Mouse (Mus musculus): Measurements from ENCODE around the gene Josd2. TPM values are rescaled to one million over a fixed set of nuclear protein-coding genes. Genes with fewer than 3 reads are reported as not detected.

The Josd2 gene
- total and polyA plus RNA-seq, 2 experiments: 25.5 to 206 TPM

GRCm38 (mm10) chr7:44501563-44502115 lies 33.9 kb downstream of the Josd2 start:
- H3K4me3 ChIP-seq (ENCODE audit: insufficient read depth, low read depth, low read length): no peak overlapping the region
- no peaks in the 10 kb centered on the region for H3K27me3 ChIP-seq (ENCODE audit: control insufficient read depth, insufficient read depth, low read length)
- H3K36me3 ChIP-seq (ENCODE audit: control insufficient read depth, insufficient read depth, low read length): no peaks in the 10 kb centered on the region
- no peak for TF ChIP-seq POLR2A (IDR thresholded peaks at IDR 0.05; ENCODE audit: extremely low read depth, insufficient read depth, low read length)
- peak; percentile 80 for TF ChIP-seq CTCF (IDR thresholded peaks at IDR 0.05; ENCODE audit: low read depth, low read length)
- H3K79me2 ChIP-seq (ENCODE audit: control insufficient read depth, insufficient read depth, low read length): no peaks in the 10 kb centered on the region
- 36% methylated on average over 5 of the region's 5 CpGs for WGBS
- H3K4me1 ChIP-seq (ENCODE audit: control insufficient read depth, insufficient read depth, low read length): peaks cover 16% of the 10 kb centered on the region
- DNase-seq (ENCODE audit: extremely low read depth, low read depth, low spot score): peak; percentile 34
- H3K27ac ChIP-seq (replicated peaks; ENCODE audit: insufficient read depth, low read depth, low read length): no peak overlapping the region
- H3K9ac ChIP-seq (ENCODE audit: low read depth, low read length): no peak overlapping the region

- Histone ChIP-seq H3K4me1 (ENCODE audit: control insufficient read depth, insufficient read depth, low read length) (no peaks in the 10 kb centered on the region), H3K27me3 (ENCODE audit: control insufficient read depth, insufficient read depth, low read length) (peaks cover 4% of the 10 kb centered on the region; the same call in 1 of the 2 replicates), H3K4me3 (ENCODE audit: insufficient read depth, low read depth, low read length) (no peak overlapping the region), H3K36me3 (ENCODE audit: control insufficient read depth, insufficient read depth, low read length) (no peaks in the 10 kb centered on the region), H3K27ac (replicated peaks; ENCODE audit: insufficient read depth, low read depth, low read length) (no peak overlapping the region), H3K9ac (ENCODE audit: low read depth, low read length) (no peak overlapping the region), H3K79me2 (ENCODE audit: control insufficient read depth, insufficient read depth, low read length) (no peaks in the 10 kb centered on the region)
- no peak for TF ChIP-seq CTCF (IDR thresholded peaks at IDR 0.05; ENCODE audit: low read depth, low read length)
- DNase-seq (ENCODE audit: extremely low read depth, low read depth, low spot score): no peak
These were observed 39.7 kb downstream of the Josd2 start for GRCm38 (mm10) chr7:44507491-44507890.

DNA sequence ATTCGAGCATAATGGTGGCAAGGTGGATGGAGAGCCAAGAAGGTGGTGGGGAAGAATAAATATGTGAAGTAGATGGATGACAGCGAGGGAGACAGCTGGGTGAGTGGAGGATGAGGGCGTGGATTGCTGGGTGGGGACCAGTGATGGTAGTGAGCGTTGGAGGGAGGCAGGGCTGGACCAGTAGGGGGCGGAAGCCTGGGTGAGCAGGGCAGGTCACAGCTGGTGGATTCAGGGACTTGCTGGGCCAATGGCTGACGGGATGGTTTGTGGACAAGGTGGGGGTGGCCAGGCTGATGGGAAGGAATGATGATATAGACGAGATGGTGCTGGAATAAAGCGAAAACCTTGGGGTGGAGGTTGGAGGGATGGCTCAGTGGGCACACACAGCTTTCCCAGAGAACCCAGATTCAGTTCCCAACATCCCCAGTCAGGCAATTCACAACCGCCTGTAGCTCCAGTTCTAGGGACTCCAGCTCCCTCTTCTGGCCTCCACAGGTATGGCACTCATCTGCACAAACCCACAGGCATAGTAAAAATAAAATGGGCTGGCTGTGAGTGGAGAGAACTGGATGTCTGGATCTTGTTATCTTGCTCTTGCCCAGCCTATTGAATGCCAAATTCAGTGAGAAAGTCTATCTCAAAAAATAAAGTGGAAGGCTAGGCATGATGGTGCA lies 51.6 kb downstream of the Josd2 start:
- H3K9ac ChIP-seq (ENCODE audit: low read depth, low read length): no peak overlapping the region
- no peaks in the 10 kb centered on the region for H3K4me1 ChIP-seq (ENCODE audit: control insufficient read depth, insufficient read depth, low read length)
- no peaks in the 10 kb centered on the region for H3K36me3 ChIP-seq (ENCODE audit: control insufficient read depth, insufficient read depth, low read length)
- peaks cover 3% of the 10 kb centered on the region; the same call in 1 of the 2 replicates for H3K27me3 ChIP-seq (ENCODE audit: control insufficient read depth, insufficient read depth, low read length)
- peak; percentile 54 for TF ChIP-seq CTCF (IDR thresholded peaks at IDR 0.05; ENCODE audit: low read depth, low read length)
- no peak for TF ChIP-seq POLR2A (IDR thresholded peaks at IDR 0.05; ENCODE audit: extremely low read depth, insufficient read depth, low read length)
- no peaks in the 10 kb centered on the region for H3K79me2 ChIP-seq (ENCODE audit: control insufficient read depth, insufficient read depth, low read length)
- no peak overlapping the region for H3K27ac ChIP-seq (replicated peaks; ENCODE audit: insufficient read depth, low read depth, low read length)
- H3K4me3 ChIP-seq (ENCODE audit: insufficient read depth, low read depth, low read length): no peak overlapping the region
- DNase-seq (ENCODE audit: extremely low read depth, low read depth, low spot score): no peak
- WGBS: 74% methylated on average over 9 of the region's 9 CpGs

DNA sequence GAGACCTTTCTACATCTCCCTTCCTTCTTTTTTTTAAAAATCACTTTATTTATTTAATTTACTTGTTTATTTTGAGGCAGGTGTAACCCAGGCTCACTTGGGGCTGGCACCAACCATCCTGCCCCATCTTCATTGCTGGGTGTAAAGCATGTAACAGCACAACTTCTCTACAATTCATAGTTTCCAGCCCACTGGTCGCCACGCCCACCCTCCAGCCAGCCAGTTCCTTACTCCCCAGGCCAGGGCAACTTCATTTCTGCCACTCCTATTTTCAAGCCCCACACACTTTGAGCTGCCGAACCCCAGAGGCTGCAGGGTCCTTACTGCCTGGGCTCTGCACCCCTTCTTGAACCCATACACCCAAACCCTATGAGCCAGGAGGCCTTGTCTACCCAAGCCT lies 53.2 kb downstream of the Josd2 start:
- Histone ChIP-seq H3K27me3 (ENCODE audit: control insufficient read depth, insufficient read depth, low read length) (peaks cover 6% of the 10 kb centered on the region; the same call in 1 of the 2 replicates), H3K79me2 (ENCODE audit: control insufficient read depth, insufficient read depth, low read length) (no peaks in the 10 kb centered on the region), H3K27ac (replicated peaks; ENCODE audit: insufficient read depth, low read depth, low read length) (no peak overlapping the region), H3K9ac (ENCODE audit: low read depth, low read length) (no peak overlapping the region), H3K36me3 (ENCODE audit: control insufficient read depth, insufficient read depth, low read length) (no peaks in the 10 kb centered on the region), H3K4me1 (ENCODE audit: control insufficient read depth, insufficient read depth, low read length) (no peaks in the 10 kb centered on the region), H3K4me3 (ENCODE audit: insufficient read depth, low read depth, low read length) (no peak overlapping the region)
- no peak for DNase-seq (ENCODE audit: extremely low read depth, low read depth, low spot score)
- 76% methylated on average over 3 of the region's 3 CpGs for WGBS
- TF ChIP-seq CTCF (IDR thresholded peaks at IDR 0.05; ENCODE audit: low read depth, low read length) (no peak), POLR2A (IDR thresholded peaks at IDR 0.05; ENCODE audit: extremely low read depth, insufficient read depth, low read length) (no peak)

Other genes starting within 250 kb of the Josd2 start
- 2.2 and 11.1 TPM in 2 replicates for gene Klk1, start 242.6 kb upstream of the Josd2 start, total RNA-seq (2014; rRNA removed)
- gene Klk1, start 242.6 kb upstream of the Josd2 start, polyA plus RNA-seq (2012; rRNA removed): 0.57 and 1.9 TPM in 2 replicates
- gene Gm36864, start 231.8 kb upstream of the Josd2 start, total RNA-seq (2014; rRNA removed): not detected in 2 replicates
- not detected in 2 replicates for gene Gm36864, start 231.8 kb upstream of the Josd2 start, polyA plus RNA-seq (2012; rRNA removed)
- 0.18 and 0.20 TPM in 2 replicates for gene 1700028J19Rik, start 221.3 kb upstream of the Josd2 start, total RNA-seq (2014; rRNA removed)
- gene 1700028J19Rik, start 221.3 kb upstream of the Josd2 start, polyA plus RNA-seq (2012; rRNA removed): 0.77 and 1.4 TPM in 2 replicates
- gene 2410002F23Rik, start 221.3 kb upstream of the Josd2 start, total RNA-seq (2014; rRNA removed): 6.1 and 7.2 TPM in 2 replicates
- 14.3 and 30.1 TPM in 2 replicates for gene 2410002F23Rik, start 221.3 kb upstream of the Josd2 start, polyA plus RNA-seq (2012; rRNA removed)
- not detected in 2 replicates for gene Acp4, start 210.6 kb upstream of the Josd2 start, total RNA-seq (2014; rRNA removed)
- not detected in 2 replicates for gene Acp4, start 210.6 kb upstream of the Josd2 start, polyA plus RNA-seq (2012; rRNA removed)
- gene Gm15517, start 206.5 kb upstream of the Josd2 start, total RNA-seq (2014; rRNA removed): not detected in 2 replicates
- gene Gm15517, start 206.5 kb upstream of the Josd2 start, polyA plus RNA-seq (2012; rRNA removed): not detected in 2 replicates
- 1.3 and 1.9 TPM in 2 replicates for gene Clec11a, start 161.1 kb upstream of the Josd2 start, total RNA-seq (2014; rRNA removed)
- 2.0 and 2.4 TPM in 2 replicates for gene Clec11a, start 161.1 kb upstream of the Josd2 start, polyA plus RNA-seq (2012; rRNA removed)
- under 0.01 TPM in 1 of 2 replicates, not detected in the other for gene Shank1, start 157.7 kb upstream of the Josd2 start, total RNA-seq (2014; rRNA removed)
- 0.04 and 0.06 TPM in 2 replicates for gene Shank1, start 157.7 kb upstream of the Josd2 start, polyA plus RNA-seq (2012; rRNA removed)
- 1.4 and 2.6 TPM in 2 replicates for gene Syt3, start 83.9 kb upstream of the Josd2 start, total RNA-seq (2014; rRNA removed)
- gene Syt3, start 83.9 kb upstream of the Josd2 start, polyA plus RNA-seq (2012; rRNA removed): 4.9 and 7.1 TPM in 2 replicates
- gene 1700008O03Rik, start 82.2 kb upstream of the Josd2 start, total RNA-seq (2014; rRNA removed): not detected in 2 replicates
- gene 1700008O03Rik, start 82.2 kb upstream of the Josd2 start, polyA plus RNA-seq (2012; rRNA removed): 0.22 and 0.27 TPM in 2 replicates
- gene Lrrc4b, start 39.0 kb upstream of the Josd2 start, total RNA-seq (2014; rRNA removed): 0.07 TPM in 1 of 2 replicates, not detected in the other
- gene Lrrc4b, start 39.0 kb upstream of the Josd2 start, polyA plus RNA-seq (2012; rRNA removed): not detected in 2 replicates
- 146 and 158 TPM in 2 replicates for gene Aspdh, start 2.6 kb upstream of the Josd2 start, total RNA-seq (2014; rRNA removed)
- 537 and 608 TPM in 2 replicates for gene Aspdh, start 2.6 kb upstream of the Josd2 start, polyA plus RNA-seq (2012; rRNA removed)
- 29.7 and 40.5 TPM in 2 replicates for gene Emc10, start 28.5 kb downstream of the Josd2 start, total RNA-seq (2014; rRNA removed)
- 227 and 287 TPM in 2 replicates for gene Emc10, start 28.5 kb downstream of the Josd2 start, polyA plus RNA-seq (2012; rRNA removed)
- 1.7 and 1.8 TPM in 2 replicates for gene Fam71e1, start 28.6 kb downstream of the Josd2 start, total RNA-seq (2014; rRNA removed)
- gene Fam71e1, start 28.6 kb downstream of the Josd2 start, polyA plus RNA-seq (2012; rRNA removed): 4.1 and 4.7 TPM in 2 replicates
- 0.55 TPM in 1 of 2 replicates, not detected in the other for gene Mybpc2, start 56.7 kb downstream of the Josd2 start, total RNA-seq (2014; rRNA removed)
- not detected in 2 replicates for gene Mybpc2, start 56.7 kb downstream of the Josd2 start, polyA plus RNA-seq (2012; rRNA removed)
- 0.18 and 0.81 TPM in 2 replicates for gene Spib, start 64.1 kb downstream of the Josd2 start, total RNA-seq (2014; rRNA removed)
- gene Spib, start 64.1 kb downstream of the Josd2 start, polyA plus RNA-seq (2012; rRNA removed): 0.56 and 1.9 TPM in 2 replicates
- gene Pold1, start 80.9 kb downstream of the Josd2 start, total RNA-seq (2014; rRNA removed): 2.4 and 4.0 TPM in 2 replicates
- gene Pold1, start 80.9 kb downstream of the Josd2 start, polyA plus RNA-seq (2012; rRNA removed): 5.2 and 6.5 TPM in 2 replicates
- gene Nr1h2, start 86.0 kb downstream of the Josd2 start, total RNA-seq (2014; rRNA removed): 21.6 and 30.8 TPM in 2 replicates
- gene Nr1h2, start 86.0 kb downstream of the Josd2 start, polyA plus RNA-seq (2012; rRNA removed): 74.9 and 80.3 TPM in 2 replicates
- gene Napsa, start 104.4 kb downstream of the Josd2 start, total RNA-seq (2014; rRNA removed): 0.65 and 1.6 TPM in 2 replicates
- 1.1 and 1.7 TPM in 2 replicates for gene Napsa, start 104.4 kb downstream of the Josd2 start, polyA plus RNA-seq (2012; rRNA removed)
- 0.37 and 1.2 TPM in 2 replicates for gene Kcnc3, start 122.7 kb downstream of the Josd2 start, total RNA-seq (2014; rRNA removed)
- 4.6 and 5.3 TPM in 2 replicates for gene Kcnc3, start 122.7 kb downstream of the Josd2 start, polyA plus RNA-seq (2012; rRNA removed)
- 7.0 and 8.0 TPM in 2 replicates for gene Myh14, start 202.9 kb downstream of the Josd2 start, total RNA-seq (2014; rRNA removed)
- 5.6 and 6.0 TPM in 2 replicates for gene Myh14, start 202.9 kb downstream of the Josd2 start, polyA plus RNA-seq (2012; rRNA removed)
- not detected in 2 replicates for gene Izumo2, start 240.8 kb downstream of the Josd2 start, total RNA-seq (2014; rRNA removed)
- gene Izumo2, start 240.8 kb downstream of the Josd2 start, polyA plus RNA-seq (2012; rRNA removed): not detected in 2 replicates